9 mouse cellular contexts compared by ENCODE assay signal in genomic region chr10:27133135-27133534, GRCm38 (mm10).
A peak's percentile ranks its signal among the peaks of the same experiment; 100 is the strongest.
DNase-seq lines count a peak whose midpoint lies in the region; ATAC-seq and TF ChIP-seq lines count a peak whose summit lies in the region.
"Had no signal": no experiment of that assay in that cellular context is flagged by ENCODE, and none has a peak within 500 bp of the region (broad histone marks: within the 10 kb centered on the region; RNA-seq: fewer than 3 reads in every experiment).

No protein-coding gene starts in this region.

- 6% methylated on average over 1 of the region's 1 CpGs for WGBS in cerebellum, adult 2 months
- 7% methylated on average over 1 of the region's 1 CpGs for WGBS in intestine, postnatal 0 days
- 2% methylated on average over 1 of the region's 1 CpGs for WGBS in midbrain, postnatal 0 days

- no peak for DNase-seq in gastrocnemius, adult 2 months
- no peak for DNase-seq in gastrocnemius, adult 8-10 months (ENCODE audit: low spot score in 2 of 2)
- DNase-seq in cerebellum, adult 2 months = peak; percentile 18 to 25
- DNase-seq in left cerebral cortex, adult 9 months (ENCODE audit: low spot score in 2 of 2) = peak; percentile 33 to 87
- peak; percentile 88 for DNase-seq in midbrain, postnatal 0 days (ENCODE audit: low spot score)
- DNase-seq in yolk sac, embryonic 10.5 days (ENCODE audit: low spot score) = peak; percentile 61

- peak; percentile 77 for TF ChIP-seq CTCF in gastrocnemius, adult 2 months (IDR thresholded peaks at IDR 0.05)
- peak; percentile 29; the same call in 1 of the 2 replicates for TF ChIP-seq CTCF in cerebellum, adult 2 months (IDR thresholded peaks at IDR 0.05; ENCODE audit: borderline replicate concordance, insufficient read depth, low read depth, low read length)
- TF ChIP-seq CTCF in intestine, postnatal 0 days (IDR thresholded peaks at IDR 0.05; ENCODE audit: low read depth) = peak; percentile 88
- peak; percentile 94 for TF ChIP-seq CTCF in midbrain, postnatal 0 days (IDR thresholded peaks at IDR 0.05)

- no peaks in the 10 kb centered on the region for H3K4me1 ChIP-seq in cerebellum, adult 2 months (ENCODE audit: control insufficient read depth, insufficient read depth, low read length)
- no peaks in the 10 kb centered on the region for H3K4me1 ChIP-seq in intestine, postnatal 0 days (replicated peaks; ENCODE audit: control insufficient read depth, insufficient read depth, low read length)
- no peaks in the 10 kb centered on the region; the same call in 1 of the 2 replicates for H3K4me1 ChIP-seq in midbrain, postnatal 0 days (ENCODE audit: insufficient read depth, low read length)
- H3K4me1 ChIP-seq: liver, embryonic 15.5 days had no signal

- intact Hi-C loops in gastrocnemius, adult 2 months (cut with DNase I) = loop anchor here (2.0 kb wide), 2 partner anchors 542 to 630 kb away; no protein-coding TSS in a partner anchor

- TF ChIP-seq POLR2A in cerebellum, adult 2 months (IDR thresholded peaks at IDR 0.05; ENCODE audit: borderline replicate concordance, insufficient read depth, low read length) = no peak

- peak; percentile 96 for ATAC-seq in frontal cortex, adult (ENCODE audit: low TSS enrichment)
- no peak for ATAC-seq in intestine, postnatal 0 days
- ATAC-seq in midbrain, postnatal 0 days (ENCODE audit: low FRiP score) = peak; percentile 68; the same call in 1 of the 2 replicates

- H3K4me2 ChIP-seq in intestine, postnatal 0 days (replicated peaks; ENCODE audit: low read depth) = no peak overlapping the region
- H3K4me2 ChIP-seq in midbrain, postnatal 0 days (ENCODE audit: low read depth, low read length, poor library complexity, severe bottlenecking) = no peak overlapping the region
- H3K4me2 ChIP-seq: liver, embryonic 15.5 days had no signal

- no peaks in the 10 kb centered on the region for H3K9me3 ChIP-seq in intestine, postnatal 0 days (ENCODE audit: control insufficient read depth)
- no peaks in the 10 kb centered on the region for H3K9me3 ChIP-seq in midbrain, postnatal 0 days (ENCODE audit: low read length)
- H3K9me3 ChIP-seq: liver, embryonic 15.5 days had no signal

- 0 out of 2 replicates have a peak overlapping the region, but pooled peaks have one; percentile 2 for H3K27ac ChIP-seq in gastrocnemius, adult 2 months
- H3K27ac ChIP-seq in cerebellum, adult 2 months (ENCODE audit: insufficient read depth, low read length) = no peak overlapping the region
- H3K27ac ChIP-seq in intestine, postnatal 0 days (ENCODE audit: low read depth, low read length) = no peak overlapping the region
- H3K27ac ChIP-seq in midbrain, postnatal 0 days (ENCODE audit: low read depth, low read length) = no peak overlapping the region
- H3K27ac ChIP-seq: liver, embryonic 15.5 days had no signal

- H3K36me3 ChIP-seq in intestine, postnatal 0 days (ENCODE audit: control insufficient read depth, insufficient read depth) = no peaks in the 10 kb centered on the region
- H3K36me3 ChIP-seq in midbrain, postnatal 0 days (ENCODE audit: insufficient read depth, low read length) = no peaks in the 10 kb centered on the region
- H3K36me3 ChIP-seq: liver, embryonic 15.5 days had no signal

- no peaks in the 10 kb centered on the region for H3K27me3 ChIP-seq in cerebellum, adult 2 months (ENCODE audit: control insufficient read depth, insufficient read depth, low read length)
- H3K27me3 ChIP-seq in intestine, postnatal 0 days (replicated peaks; ENCODE audit: control insufficient read depth, insufficient read depth, low read length) = no peaks in the 10 kb centered on the region
- no peaks in the 10 kb centered on the region for H3K27me3 ChIP-seq in midbrain, postnatal 0 days (ENCODE audit: insufficient read depth, low read length)
- H3K27me3 ChIP-seq: liver, embryonic 15.5 days had no signal

- H3K9ac ChIP-seq in intestine, postnatal 0 days (ENCODE audit: low read depth, low read length) = no peak overlapping the region
- no peak overlapping the region for H3K9ac ChIP-seq in midbrain, postnatal 0 days (replicated peaks; ENCODE audit: low read length, poor library complexity, severe bottlenecking)
- H3K9ac ChIP-seq: liver, embryonic 15.5 days had no signal

- H3K4me3 ChIP-seq in gastrocnemius, adult 2 months = no peak overlapping the region
- no peak overlapping the region for H3K4me3 ChIP-seq in cerebellum, adult 2 months (replicated peaks; ENCODE audit: insufficient read depth, low read depth, low read length)
- no peak overlapping the region for H3K4me3 ChIP-seq in intestine, postnatal 0 days (ENCODE audit: low read depth, low read length)
- no peak overlapping the region for H3K4me3 ChIP-seq in midbrain, postnatal 0 days (ENCODE audit: low read depth, low read length)
- H3K4me3 ChIP-seq: liver, embryonic 15.5 days had no signal

Comparison
In these comparisons a context has a peak if more than half of its experiments do, and no peak if none do; other contexts are left out.
1. DNase-seq: peak in cerebellum, adult 2 months (2 of 2), left cerebral cortex, adult 9 months (2 of 2), midbrain, postnatal 0 days (single experiment) and yolk sac, embryonic 10.5 days (single experiment); none in gastrocnemius, adult 2 months (single experiment) and gastrocnemius, adult 8-10 months (0 of 2).
2. CTCF ChIP-seq: peak in every context shown above with its lines; median percentile 94 in midbrain, postnatal 0 days; 88 in intestine, postnatal 0 days; 77 in gastrocnemius, adult 2 months; 29 in cerebellum, adult 2 months.